Mouse (Mus musculus) cortical plate, adult 2 months (tissue): Measurements from ENCODE around the gene Cbx7.

Experiments
- CTCF ChIP-seq: fragments of 200-500 bp; IDR thresholded peaks from 2 replicates; pipeline ENCODE4 v1.5.1; 2011; ENCODE audit warnings: mild to moderate bottlenecking, control low read depth, low read length; ENCODE audit not compliant: insufficient read depth; ENCODE audit errors: extremely low read depth
- POLR2A ChIP-seq: fragments of 200-500 bp; IDR thresholded peaks from 2 replicates; pipeline ENCODE4 v1.6.1; 2011; ENCODE audit warnings: mild to moderate bottlenecking, low read length, control low read depth; ENCODE audit not compliant: insufficient read depth; ENCODE audit errors: extremely low read depth

DNA sequence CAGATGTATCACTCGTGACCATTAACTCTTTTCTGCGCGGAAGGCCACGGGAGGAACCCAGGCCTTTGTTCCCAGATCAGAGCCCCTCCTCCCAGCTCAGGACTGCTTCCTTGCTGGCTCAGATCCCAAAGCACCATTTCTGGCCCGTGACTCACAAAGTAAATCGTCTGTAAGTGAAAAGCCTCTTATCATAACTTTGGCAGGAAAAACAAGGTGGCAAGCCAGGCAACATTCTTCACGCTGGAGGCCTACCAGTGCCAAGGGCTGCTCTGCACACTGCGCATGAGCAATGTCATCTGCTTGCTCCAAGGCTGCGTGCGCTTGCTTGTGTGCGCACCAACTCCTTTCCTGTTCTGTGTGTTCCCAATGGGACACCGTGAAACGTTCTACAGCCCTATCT lies 91.6 kb downstream of the Cbx7 start:
- TF ChIP-seq CTCF (no peak), POLR2A (peak; percentile 33; the same call in 1 of the 2 replicates)
